Mouse (Mus musculus) cerebellum, postnatal 4 days (tissue): ENCODE data around the gene Gm43191.
"Not testable (repeated sequence)": the region's sequence is repeated elsewhere in the genome, so short reads cannot be mapped to it uniquely, and the experiment has no call there.

Source experiments
- DNase-seq, 2 experiments: peaks; one replicate each; pipeline ENCODE4 v3.0.0; 2022; ENCODE audit warnings: low spot score in 2 of 2, mixed read lengths in 1 of 2

Gm43191 gene

GRCm38 (mm10) chr3:116661870-116662414, 19.1 kb downstream of the Gm43191 start:
- DNase-seq, result peak in 1 of 2 experiments; percentile 31

- DNase-seq, result no peak
These were observed 19.7 kb downstream of the Gm43191 start for GRCm38 (mm10) chr3:116661288-116661869.

- no peak for DNase-seq
These were observed 21.1 kb downstream of the Gm43191 start for GRCm38 (mm10) chr3:116659856-116660430.

- no peak for DNase-seq
These were observed 22.0 kb downstream of the Gm43191 start for GRCm38 (mm10) chr3:116658928-116659565.

- DNase-seq, result no peak
These were observed 24.7 kb downstream of the Gm43191 start for GRCm38 (mm10) chr3:116656184-116656965.

GRCm38 (mm10) chr3:116654051-116654450, 27.0 kb downstream of the Gm43191 start:
- DNase-seq, result not testable (repeated sequence)

- DNase-seq, result no peak
These were observed 27.6 kb downstream of the Gm43191 start for GRCm38 (mm10) chr3:116653278-116653945.

- DNase-seq, result no peak
These were observed 29.0 kb downstream of the Gm43191 start for GRCm38 (mm10) chr3:116652033-116652446.

- no peak for DNase-seq
These were observed 30.4 kb downstream of the Gm43191 start for GRCm38 (mm10) chr3:116650698-116651097.

- no peak for DNase-seq
These were observed 32.3 kb downstream of the Gm43191 start for GRCm38 (mm10) chr3:116648805-116649204.

- no peak for DNase-seq
These were observed 34.7 kb downstream of the Gm43191 start for GRCm38 (mm10) chr3:116646387-116646786.

GRCm38 (mm10) chr3:116642373-116642772, 38.7 kb downstream of the Gm43191 start:
- DNase-seq, result no peak

- DNase-seq, result no peak
These were observed 39.2 kb downstream of the Gm43191 start for GRCm38 (mm10) chr3:116641811-116642371.

- DNase-seq, result no peak
These were observed 41.0 kb downstream of the Gm43191 start for GRCm38 (mm10) chr3:116640024-116640423.

- no peak for DNase-seq
These were observed 42.5 kb downstream of the Gm43191 start for GRCm38 (mm10) chr3:116638572-116638971.

- no peak for DNase-seq
These were observed 43.2 kb downstream of the Gm43191 start for GRCm38 (mm10) chr3:116637693-116638476.

- no peak for DNase-seq
These were observed 45.3 kb downstream of the Gm43191 start for GRCm38 (mm10) chr3:116635799-116636198.

- DNase-seq, result no peak
These were observed 46.2 kb downstream of the Gm43191 start for GRCm38 (mm10) chr3:116634853-116635252.

GRCm38 (mm10) chr3:116634091-116634490, 47.0 kb downstream of the Gm43191 start:
- DNase-seq, result no peak

- no peak for DNase-seq
These were observed 48.1 kb downstream of the Gm43191 start for GRCm38 (mm10) chr3:116632971-116633370.
